Mouse (Mus musculus): ENCODE data around the gene Cavin4. TPM values are rescaled to one million over a fixed set of nuclear protein-coding genes. Genes with fewer than 3 reads are reported as not detected.

Gene Cavin4
- 3.0 and 4.1 TPM in 2 replicates for polyA plus RNA-seq (2012; rRNA removed)

DNA sequence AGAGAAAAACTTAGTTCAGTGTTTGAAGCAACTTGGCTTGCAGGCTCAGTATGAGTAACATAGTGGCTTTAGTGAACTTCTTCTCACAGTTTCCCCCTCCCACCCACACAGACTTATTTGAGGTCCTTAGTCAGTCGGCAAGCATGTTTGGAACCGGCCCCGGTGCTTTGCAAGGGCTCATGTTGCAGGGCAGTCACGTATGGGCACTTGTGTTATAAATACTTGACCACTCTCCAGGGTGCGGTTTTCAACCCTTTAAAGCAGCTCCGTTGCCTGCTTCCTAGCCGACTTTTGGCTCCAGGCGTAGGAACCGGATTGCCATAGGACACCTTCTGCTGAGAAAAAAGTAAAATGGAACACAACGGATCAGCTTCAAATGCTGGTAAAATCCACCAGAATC, at the start of gene Cavin4:
Cavin4 (plus strand) TSS at position 244 of the 400 bp plus-strand sequence.

Other genes with a start within 250 kb of the Cavin4 start
- gene Tex10, start 190.1 kb upstream of the Cavin4 start, polyA plus RNA-seq (2012; rRNA removed): 29.9 and 34.3 TPM in 2 replicates
- 59.6 and 72.8 TPM in 2 replicates for gene Msantd3, start 123.6 kb upstream of the Cavin4 start, polyA plus RNA-seq (2012; rRNA removed)
- 289 and 314 TPM in 2 replicates for gene Tmeff1, start 78.3 kb upstream of the Cavin4 start, polyA plus RNA-seq (2012; rRNA removed)